Mouse (Mus musculus): ENCODE measurements at regions not wholly inside any gene's neighbourhood (a gene's known extent, or its start where the extent isn't known, plus 50 kb on each side); places are given as distances from the start of the nearest gene placed in this dataset.

DNA sequence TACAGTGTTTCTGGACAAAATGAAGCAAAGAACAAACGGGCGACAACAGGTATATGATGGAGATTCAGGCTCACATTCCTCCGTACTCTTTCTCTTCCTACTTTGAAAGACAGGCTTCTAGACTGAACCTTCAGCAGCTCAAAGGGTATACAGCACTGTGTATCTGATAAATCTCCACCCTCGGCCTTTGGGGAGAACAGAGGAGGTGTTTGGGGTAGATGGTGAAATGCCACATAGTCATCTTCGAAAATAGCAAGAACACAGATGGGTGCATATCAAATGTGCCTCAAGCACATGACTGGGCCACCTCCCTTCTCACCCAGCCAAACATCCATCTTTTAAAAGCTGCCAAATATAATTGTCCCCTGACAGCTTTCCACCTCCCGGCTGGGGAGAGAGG is 184.8 kb upstream of the Ercc4 start:
- no peak for TF ChIP-seq POLR2A (IDR thresholded peaks at IDR 0.05; ENCODE audit: low read depth, low read length)
- TF ChIP-seq CTCF (conservative IDR thresholded peaks at IDR 0.05; ENCODE audit: insufficient read depth, insufficient read length, low read depth, low read length): no peak
